Mouse (Mus musculus): Measurements from ENCODE around the gene Gng3. TPM values are rescaled to one million over a fixed set of nuclear protein-coding genes. Genes with fewer than 3 reads are reported as not detected.
"Not testable (repeated sequence)": the region's sequence is repeated elsewhere in the genome, so short reads cannot be mapped to it uniquely, and the experiment has no call there.

Gene Gng3
- total RNA-seq (2021): 100 to 1,000 TPM; 319 to 328 TPM

DNA sequence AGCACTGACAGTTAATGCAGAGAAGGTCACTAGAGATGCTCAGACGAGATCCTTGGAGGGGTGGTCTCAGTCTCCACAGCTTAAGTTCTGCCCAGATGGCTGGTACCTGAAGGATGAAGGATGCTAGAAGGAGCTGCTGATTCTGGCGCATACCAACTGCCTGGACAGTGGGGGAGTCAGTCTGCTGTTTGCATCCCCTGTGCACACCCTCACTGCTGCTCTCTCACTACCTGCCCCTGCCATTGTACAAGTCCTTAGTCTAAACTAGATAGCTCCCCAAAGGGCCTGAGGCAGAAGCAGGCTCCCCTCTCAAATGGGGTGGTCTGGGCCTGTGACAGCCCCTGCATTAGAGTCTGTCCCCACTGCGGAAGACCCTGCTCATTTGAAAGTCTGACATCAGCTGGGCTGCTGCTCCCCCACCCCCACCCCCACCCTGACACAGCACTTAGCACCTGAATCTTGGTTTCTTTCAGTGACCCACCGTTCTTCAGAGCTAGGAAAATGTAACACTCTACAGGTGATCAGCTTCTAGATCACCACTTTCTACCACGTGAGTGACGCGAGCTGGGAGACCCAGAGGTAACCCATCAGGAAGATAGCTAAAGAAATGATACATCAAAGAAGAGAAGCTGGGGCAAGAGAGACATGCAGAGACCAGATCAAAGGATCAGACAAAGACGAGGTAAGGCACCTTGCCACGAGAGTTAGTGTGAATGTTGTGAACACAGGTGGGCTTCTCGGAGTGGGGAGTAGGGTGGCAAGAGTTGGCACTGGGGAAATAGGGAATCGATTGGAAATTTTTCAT lies at the start of gene Gng3:
Gene Gng3 (minus strand): TSS at position 92 of the 805 bp plus-strand sequence.
- intact Hi-C loops (cut with DNase I): no loop called here

DNA sequence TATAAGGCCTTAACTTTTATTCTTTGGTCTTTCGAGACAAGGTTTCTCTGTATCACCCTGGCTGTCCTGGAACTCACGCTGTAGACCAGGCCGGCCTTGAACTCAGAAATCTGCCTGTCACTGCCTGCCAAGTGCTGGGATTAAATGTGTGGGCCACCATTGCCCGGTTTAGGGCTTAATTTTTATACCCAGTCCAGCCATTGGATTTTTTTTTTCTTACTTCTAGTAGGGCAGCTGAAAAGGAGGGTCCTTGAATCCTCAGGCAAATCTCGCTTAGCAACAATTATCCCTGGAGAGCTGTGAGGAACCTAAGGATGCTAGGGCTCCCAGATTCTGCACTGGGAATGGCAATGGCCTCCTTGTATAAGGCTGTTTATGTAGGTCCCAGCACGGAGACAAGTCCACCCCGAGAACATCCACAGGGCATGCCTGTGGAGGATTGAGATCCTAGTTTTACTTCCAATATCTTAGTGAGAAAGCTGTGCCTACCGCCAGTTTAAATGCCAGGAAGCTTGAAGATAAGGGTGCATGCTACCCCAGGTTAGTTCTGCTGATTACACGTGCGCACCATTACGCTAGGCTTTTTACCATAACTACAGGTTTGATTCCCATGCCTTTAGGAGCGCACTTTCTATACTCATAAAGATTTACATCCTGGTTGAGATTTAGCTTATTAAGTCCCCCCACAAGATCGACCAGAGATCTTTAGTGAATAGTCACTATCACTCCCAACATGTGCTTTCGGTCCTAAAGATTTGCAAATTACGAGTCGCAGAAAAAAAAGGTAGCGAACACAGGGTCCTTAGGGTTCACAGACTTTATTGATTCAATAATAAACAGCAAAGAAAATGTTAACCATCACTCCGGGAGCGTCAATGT lies 48.8 kb upstream of the Gng3 start:
- no peak for DNase-seq (ENCODE audit: extremely low spot score in 1 of 2, low spot score in 2 of 2)
- intact Hi-C loops (cut with DNase I): no loop called here

More for the DNA sequence above, at the start of gene Gng3:
- peak; percentile 74 to 82 for DNase-seq (ENCODE audit: extremely low spot score in 1 of 2, low spot score in 2 of 2)

DNA sequence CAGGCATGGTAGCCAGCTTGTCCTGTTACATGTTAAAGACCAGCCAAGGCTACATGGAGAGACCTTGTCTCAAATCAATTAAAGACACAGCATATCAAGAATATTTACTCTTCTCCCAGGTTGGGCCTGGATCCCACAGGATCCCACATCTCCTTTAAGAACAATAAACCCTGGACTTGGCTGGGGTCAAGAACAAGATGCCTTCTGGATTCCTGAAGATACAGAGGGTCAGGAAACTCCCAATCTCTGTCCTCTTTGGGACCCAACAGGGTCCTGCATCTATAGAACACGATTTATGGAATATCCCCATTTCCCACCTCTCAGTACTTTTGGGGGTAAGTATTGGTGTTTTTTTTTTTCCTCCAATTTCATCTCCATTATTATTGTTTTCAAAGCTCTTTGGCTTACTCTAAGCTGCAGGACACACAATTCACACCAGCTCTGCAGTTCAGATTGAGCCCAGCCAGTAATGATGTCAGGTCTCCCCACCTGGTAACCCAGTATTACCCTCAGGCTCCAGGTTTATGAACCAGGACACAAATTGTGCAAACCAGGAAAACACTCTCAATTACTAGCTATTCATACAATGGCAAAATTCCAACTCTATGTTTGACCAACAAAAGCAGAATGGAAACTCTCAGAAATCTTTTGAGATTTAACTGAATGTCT lies 48.1 kb upstream of the Gng3 start:
- intact Hi-C loops (cut with DNase I): no loop called here
- no peak for DNase-seq (ENCODE audit: extremely low spot score in 1 of 2, low spot score in 2 of 2)

DNA sequence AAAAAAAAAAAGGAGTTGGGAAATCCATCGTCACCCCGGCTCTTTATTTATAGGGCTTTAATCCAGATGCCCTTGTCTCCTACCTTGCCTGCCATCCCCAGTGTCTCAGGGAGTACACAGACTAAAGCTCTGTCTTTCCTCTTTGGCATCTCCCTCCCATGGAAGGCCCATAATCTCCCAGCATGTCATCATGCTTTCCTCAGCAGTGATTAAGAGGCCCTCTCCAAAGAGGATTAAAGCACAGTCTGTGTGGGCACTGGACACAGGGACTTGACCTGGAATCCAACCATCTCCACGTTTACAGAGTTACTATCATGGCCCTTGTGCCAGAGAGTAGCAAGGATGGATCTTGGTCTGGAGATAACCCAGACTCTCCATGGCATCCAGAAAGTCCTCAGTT lies 44.6 kb upstream of the Gng3 start, which contains the start of the genes Lbhd1 and Gm49403:
Gene Lbhd1 (plus strand): TSS at position 117 of the 400 bp plus-strand sequence.
Gene Gm49403 (plus strand): TSS at position 315 of the 400 bp plus-strand sequence.
- no peak for DNase-seq (ENCODE audit: extremely low spot score in 1 of 2, low spot score in 2 of 2)
- intact Hi-C loops (cut with DNase I): no loop called here

DNA sequence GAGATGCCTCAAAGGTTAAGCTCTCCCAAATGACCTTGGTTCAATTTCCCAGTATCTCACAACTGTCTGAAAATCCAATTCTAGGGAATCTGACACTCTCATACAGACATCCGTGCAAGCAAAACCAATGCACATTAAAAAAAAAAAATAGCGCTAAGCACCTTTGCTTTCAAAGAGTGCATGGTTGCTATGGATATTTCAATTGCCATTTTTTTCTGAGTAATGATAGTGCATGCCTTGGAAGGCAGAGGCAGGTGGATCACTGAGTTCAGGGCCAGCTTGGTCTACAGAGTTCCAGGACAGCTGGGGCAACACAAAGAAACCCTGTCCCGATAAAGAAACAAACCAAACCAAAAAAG lies 42.0 kb upstream of the Gng3 start:
- intact Hi-C loops (cut with DNase I): no loop called here
- DNase-seq (ENCODE audit: extremely low spot score in 1 of 2, low spot score in 2 of 2): no peak

DNA sequence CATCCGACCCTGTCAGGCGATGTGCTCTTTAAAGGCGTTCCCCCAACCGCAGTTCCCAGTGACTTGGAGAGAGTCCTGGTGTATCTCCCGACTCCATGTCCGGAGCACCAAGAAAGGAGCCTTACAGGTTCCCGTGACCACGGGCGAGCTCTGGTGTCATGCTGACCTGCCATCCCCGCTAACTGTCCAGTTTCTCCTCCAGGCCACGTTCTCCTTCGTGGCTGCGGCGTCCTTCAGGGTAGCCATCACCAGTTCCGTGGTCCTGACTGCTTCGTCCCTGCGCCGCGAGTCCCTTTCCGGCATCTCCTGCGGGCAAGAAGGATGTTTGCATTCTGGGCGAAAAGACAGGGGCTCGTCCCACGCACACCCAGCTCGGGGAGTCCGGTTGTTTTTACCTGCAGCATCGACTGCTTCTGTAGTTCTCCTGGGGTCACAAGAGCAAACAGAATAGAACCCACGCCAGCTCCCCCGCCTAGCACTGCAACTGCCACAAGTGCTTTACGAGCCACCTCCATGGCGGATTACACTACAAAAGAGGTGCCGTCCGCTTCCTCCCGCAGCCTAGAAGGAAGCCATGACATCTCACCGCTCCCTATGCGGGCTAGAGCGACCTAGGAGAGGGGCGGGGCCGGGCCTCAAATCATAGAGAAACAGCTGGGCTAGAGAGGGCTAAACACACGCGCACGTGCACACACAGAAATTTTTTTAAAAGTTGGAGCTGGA lies 41.5 kb upstream of the Gng3 start, which contains the start of gene Uqcc3:
Gene Uqcc3 (minus strand): TSS at position 613 of the 723 bp plus-strand sequence.
- intact Hi-C loops (cut with DNase I): no loop called here
- DNase-seq (ENCODE audit: extremely low spot score in 1 of 2, low spot score in 2 of 2): peak; percentile 89 to 93

DNA sequence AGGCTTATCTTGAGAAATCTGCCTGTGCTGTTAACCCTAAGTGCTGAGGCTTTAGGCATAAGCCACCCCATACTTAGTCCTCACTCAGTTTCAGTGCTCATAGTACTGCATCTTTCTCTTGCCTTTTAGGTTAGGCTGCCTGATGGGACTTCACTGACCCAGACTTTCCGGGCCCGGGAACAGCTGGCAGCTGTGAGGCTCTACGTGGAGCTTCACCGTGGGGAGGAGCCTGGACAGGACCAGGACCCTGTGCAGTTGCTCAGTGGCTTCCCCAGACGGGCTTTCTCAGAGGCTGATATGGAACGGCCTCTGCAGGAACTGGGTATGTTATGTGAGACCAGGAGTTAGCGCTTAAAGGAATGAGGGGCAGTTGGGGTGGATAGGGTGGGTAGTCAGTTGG lies 36.0 kb upstream of the Gng3 start:
- intact Hi-C loops (cut with DNase I): no loop called here
- no peak for DNase-seq (ENCODE audit: extremely low spot score in 1 of 2, low spot score in 2 of 2)

DNA sequence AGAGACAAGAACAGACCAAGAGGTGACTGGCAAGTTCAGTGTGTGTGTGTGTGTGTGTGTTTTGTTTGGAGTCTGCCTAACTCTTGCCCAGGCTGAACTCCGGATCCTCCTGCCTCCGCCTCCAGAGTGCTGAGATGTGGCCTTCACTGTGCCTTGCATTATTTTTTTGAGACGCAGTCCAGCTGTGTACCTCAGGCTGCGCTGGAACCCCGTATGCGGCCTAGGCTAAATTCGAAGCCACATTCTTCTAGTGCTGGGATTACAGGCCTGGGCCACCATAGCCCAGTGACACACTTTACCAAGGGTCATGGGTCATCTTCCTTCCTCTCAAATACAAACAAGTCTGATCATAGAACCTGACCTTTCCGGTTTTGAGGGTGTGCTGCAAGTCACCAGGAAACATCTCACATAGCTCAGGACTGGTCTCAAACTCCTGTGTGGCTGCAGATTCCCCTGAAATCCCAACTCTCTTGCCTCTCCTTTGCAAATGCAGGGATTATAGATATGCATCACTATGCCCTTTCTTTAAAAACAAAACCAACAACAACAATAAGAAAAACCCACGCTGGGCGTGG lies 33.4 kb upstream of the Gng3 start:
- DNase-seq (ENCODE audit: extremely low spot score in 1 of 2, low spot score in 2 of 2): no peak
- intact Hi-C loops (cut with DNase I): no loop called here

DNA sequence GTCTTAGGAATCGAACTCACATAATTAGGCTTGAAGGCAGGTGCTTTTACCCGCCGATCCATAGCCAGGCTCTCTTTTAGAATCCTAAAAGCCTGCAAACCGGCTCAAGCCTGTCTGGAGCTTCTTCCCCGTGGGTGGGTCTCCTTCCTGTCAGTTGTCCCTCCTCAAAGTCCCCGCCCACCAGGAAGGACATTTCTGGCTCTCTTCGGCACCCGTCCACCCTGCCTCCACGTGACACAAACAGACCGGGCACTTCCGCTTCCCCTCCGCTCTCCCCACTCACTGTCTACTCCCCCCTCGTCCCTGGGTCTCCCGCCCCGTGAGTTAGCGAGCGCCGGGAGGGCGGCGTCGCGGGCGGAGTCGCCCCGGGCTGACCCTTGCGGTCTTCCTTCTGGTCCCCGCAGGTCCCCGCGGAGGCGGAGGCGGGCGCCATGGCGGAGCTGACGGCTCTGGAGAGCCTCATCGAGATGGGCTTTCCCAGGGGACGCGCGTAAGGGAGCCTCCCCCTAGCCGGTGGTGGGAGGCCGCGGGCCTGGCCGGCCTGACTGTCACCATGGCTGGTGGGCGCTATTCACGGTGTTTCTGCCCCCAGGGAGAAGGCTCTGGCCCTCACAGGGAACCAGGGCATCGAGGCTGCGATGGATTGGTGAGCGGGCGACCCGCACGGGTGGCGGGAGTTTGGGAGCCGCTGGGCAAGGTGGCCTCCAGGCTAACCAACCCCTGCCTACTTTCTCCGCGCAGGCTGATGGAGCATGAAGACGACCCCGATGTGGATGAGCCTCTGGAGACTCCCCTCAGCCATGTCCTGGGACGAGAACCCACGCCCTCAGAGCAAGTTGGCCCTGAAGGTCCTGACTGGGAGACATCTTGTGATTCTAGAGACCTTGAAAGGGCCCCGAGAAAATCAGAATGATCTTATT lies 32.5 kb upstream of the Gng3 start, which contains the start of gene Ubxn1:
Gene Ubxn1 (plus strand): TSS at position 230 of the 920 bp plus-strand sequence.
- DNase-seq (ENCODE audit: extremely low spot score in 1 of 2, low spot score in 2 of 2): peak; percentile 96 to 98
- intact Hi-C loops (cut with DNase I): no loop called here

DNA sequence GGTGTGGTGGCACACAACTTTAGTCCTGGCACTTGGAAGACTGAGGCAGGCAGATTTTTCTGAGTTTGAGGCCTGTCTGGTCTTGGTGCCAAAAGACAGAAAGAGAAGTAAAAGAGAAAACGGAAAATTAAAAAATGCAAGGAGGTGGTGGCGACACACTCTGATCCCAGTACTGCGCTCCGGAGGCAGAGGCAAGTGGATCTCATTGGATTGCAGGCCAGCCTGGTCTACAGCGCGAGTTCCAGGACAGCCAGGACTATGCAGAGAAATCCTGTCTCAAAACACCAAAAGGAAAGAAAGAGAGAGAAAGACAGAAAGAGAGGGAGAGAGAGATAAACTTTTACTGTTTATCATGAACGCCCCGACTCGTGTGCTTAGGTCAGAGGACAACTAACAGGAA lies 31.8 kb upstream of the Gng3 start:
- intact Hi-C loops (cut with DNase I): no loop called here
- DNase-seq (ENCODE audit: extremely low spot score in 1 of 2, low spot score in 2 of 2): no peak

DNA sequence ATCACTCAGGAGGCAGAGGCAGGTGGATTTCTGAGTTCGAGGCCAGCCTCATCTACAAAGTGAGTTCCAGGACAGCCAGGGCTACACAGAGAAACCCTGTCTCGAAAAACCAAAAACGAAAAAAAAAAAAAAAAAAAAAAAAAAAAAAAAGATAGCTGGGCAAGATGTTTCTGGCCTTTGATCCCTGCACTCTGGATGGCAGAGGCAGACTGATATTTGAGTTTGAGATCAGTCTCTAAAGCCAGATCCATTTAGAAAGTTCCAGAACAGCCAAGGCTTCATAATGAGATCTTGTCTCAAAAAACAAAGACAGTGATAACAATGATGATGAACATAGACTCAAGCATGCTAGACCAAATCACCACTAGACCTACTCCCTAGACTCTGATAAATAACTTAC lies 31.4 kb upstream of the Gng3 start:
- DNase-seq (ENCODE audit: extremely low spot score in 1 of 2, low spot score in 2 of 2); intact Hi-C loops (cut with DNase I): not testable (repeated sequence)

DNA sequence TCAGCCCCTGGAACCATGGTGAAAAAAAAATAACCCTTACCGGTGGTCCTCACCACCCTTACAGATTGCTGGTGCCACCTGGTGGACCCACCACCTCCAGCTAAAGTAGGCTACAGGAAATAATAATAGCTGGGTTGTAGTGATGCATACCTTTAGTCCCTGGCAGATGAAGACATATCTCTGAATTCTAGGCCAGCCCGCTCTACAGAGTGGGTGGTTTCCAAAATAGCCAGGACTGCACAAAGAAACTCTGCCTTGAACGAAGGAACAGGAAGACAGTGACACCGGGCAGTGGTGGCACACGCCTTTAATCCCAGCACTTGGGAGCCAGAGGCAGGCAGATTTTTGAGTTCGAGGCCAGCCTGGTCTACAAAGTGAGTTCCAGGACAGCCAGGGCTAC lies 25.3 kb upstream of the Gng3 start:
- intact Hi-C loops (cut with DNase I): no loop called here
- no peak for DNase-seq (ENCODE audit: extremely low spot score in 1 of 2, low spot score in 2 of 2)

DNA sequence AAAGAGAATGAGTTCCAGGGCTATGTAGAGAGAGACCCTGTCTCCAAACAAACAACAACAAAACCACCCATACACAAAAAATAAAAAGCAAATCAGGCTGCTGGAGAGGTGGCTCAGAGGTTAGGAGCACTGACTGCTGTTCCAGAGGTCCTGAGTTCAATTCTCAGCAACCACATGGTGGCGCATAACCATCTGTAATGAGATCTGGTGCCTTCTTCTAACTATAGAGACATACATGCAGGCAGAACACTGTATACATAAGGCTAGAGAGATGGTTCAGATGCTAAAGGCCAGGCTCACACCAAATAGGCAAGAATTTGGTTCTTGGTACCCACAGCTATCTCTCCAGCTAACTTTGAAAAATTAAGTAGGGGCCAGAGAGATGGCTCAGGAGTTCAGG lies 20.0 kb upstream of the Gng3 start:
- no peak for DNase-seq (ENCODE audit: extremely low spot score in 1 of 2, low spot score in 2 of 2)
- intact Hi-C loops (cut with DNase I): loop anchor here (10.0 kb wide), 1 partner anchor 226 kb away; the partner anchor contains the start of gene Scgb1a1

DNA sequence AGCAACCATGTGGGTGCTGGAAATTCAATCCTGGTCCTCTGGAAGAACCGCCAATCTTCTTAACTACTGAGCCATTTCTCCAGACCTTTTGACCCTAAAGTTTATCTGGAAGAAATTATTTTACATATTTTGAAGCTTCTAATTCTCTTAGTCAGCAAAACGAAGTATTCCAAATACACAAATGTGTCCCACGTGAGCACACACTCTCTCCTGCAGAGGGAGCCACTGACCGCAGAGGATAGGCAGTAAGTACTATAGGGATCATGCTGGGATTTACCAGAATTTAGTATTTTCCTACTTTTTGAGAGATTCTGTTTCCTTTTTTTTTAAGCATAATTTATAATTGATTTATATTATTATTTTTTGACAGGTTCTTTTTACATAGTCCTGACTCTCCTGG lies 18.7 kb upstream of the Gng3 start:
- peak in 1 of 2 experiments; percentile 69 for DNase-seq (ENCODE audit: extremely low spot score in 1 of 2, low spot score in 2 of 2)
- intact Hi-C loops (cut with DNase I): loop anchor here (10.0 kb wide), 1 partner anchor 227 kb away; the partner anchor contains the start of gene Scgb1a1

DNA sequence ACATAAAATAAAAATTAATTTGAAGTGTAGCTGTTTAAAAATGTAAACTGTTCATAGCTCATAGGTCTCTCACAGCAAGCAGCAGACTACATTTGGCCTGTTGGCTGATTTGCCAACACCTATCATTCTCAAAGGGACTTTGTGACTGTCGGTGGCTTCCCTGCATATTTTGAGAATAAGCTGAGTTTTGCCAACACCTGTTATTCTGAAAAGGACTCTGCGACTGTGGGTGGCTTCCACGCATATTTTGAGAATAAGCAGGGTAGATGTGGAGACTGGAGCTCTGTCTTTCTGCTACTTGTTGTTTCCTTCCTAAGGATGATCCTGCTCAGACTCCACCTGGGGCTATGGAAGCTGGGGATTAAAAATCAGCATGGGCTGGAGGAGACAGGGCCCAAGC lies 14.1 kb upstream of the Gng3 start:
- DNase-seq (ENCODE audit: extremely low spot score in 1 of 2, low spot score in 2 of 2): no peak
- intact Hi-C loops (cut with DNase I): loop anchor here (10.0 kb wide), 1 partner anchor 232 kb away; the partner anchor contains the start of gene Scgb1a1

DNA sequence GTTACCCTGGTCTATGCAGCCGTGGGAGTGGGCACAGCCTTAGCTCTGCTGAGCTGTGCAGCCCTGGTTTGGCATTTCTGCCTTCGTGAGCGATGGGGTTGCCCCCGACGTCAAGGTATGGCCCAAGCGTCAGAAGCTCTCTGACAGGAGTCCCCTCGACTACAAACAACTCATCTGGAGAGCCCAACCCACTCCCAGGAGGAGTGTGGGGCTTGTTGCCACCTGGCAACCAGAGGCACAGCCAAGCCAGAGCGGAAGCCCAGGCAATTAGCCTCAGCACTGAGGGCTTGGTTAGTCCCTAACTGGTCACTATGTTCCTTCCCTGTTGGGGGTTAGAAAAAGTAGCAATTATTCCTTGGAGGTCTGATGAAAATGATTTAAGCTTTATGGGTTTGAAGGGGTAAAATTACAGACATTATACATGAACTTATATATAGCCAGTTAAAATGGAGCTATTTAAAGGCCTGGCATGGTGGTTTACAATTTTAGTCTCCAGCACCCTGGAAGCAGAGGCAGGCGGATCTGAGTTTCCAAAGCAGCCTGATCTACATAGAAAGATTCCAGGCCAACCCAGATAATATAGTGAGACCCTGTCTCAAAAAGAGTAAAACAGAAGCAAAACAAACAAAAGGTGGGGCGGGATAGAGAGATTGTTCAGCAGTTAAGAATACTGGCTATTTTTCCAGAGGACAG lies 13.4 kb upstream of the Gng3 start:
- DNase-seq (ENCODE audit: extremely low spot score in 1 of 2, low spot score in 2 of 2): no peak
- intact Hi-C loops (cut with DNase I): loop anchor here (10.0 kb wide), 1 partner anchor 232 kb away; the partner anchor contains the start of gene Scgb1a1
